Mouse (Mus musculus): Measurements from ENCODE around the gene Gm9970.
A peak's percentile ranks its signal among the peaks of the same experiment; 100 is the strongest.

Gene Gm9970

GRCm38 (mm10) chr5:31240637-31241521 is at the start of gene Gm9970, which contains the start of gene Nrbp1:
Gene Gm9970, minus strand, starts transcription at chr5:31241232.
Gene Nrbp1, plus strand, starts transcription at chr5:31240864.
- DNase-seq: peak; percentile 96 to 97

GRCm38 (mm10) chr5:31289626-31290230 is 48.7 kb upstream of the Gm9970 start:
- DNase-seq: no peak

- no peak for DNase-seq
Measured at GRCm38 (mm10) chr5:31288655-31289054, 47.6 kb upstream of the Gm9970 start.

- no peak for DNase-seq
Measured at GRCm38 (mm10) chr5:31288225-31288624, 47.2 kb upstream of the Gm9970 start.

- no peak for DNase-seq
Measured at GRCm38 (mm10) chr5:31279245-31279988, 38.4 kb upstream of the Gm9970 start.

- DNase-seq: no peak
Measured at GRCm38 (mm10) chr5:31273018-31273417, 32.0 kb upstream of the Gm9970 start.

- DNase-seq: peak in 1 of 2 experiments; percentile 9
Measured at GRCm38 (mm10) chr5:31267686-31268085, 26.7 kb upstream of the Gm9970 start.

- DNase-seq: no peak
Measured at GRCm38 (mm10) chr5:31266101-31266500, 25.1 kb upstream of the Gm9970 start.

GRCm38 (mm10) chr5:31257616-31258015 is 16.6 kb upstream of the Gm9970 start:
- no peak for DNase-seq

- DNase-seq: no peak
Measured at GRCm38 (mm10) chr5:31255971-31256370, 14.9 kb upstream of the Gm9970 start.

- no peak for DNase-seq
Measured at GRCm38 (mm10) chr5:31255381-31255780, 14.3 kb upstream of the Gm9970 start.

- DNase-seq: no peak
Measured at GRCm38 (mm10) chr5:31254901-31255300, 13.9 kb upstream of the Gm9970 start.

- DNase-seq: peak; percentile 29 to 32
Measured at GRCm38 (mm10) chr5:31254452-31254851, 13.4 kb upstream of the Gm9970 start.

GRCm38 (mm10) chr5:31253806-31254205 is 12.8 kb upstream of the Gm9970 start:
- DNase-seq: no peak

GRCm38 (mm10) chr5:31252795-31253545 is 11.9 kb upstream of the Gm9970 start:
- no peak for DNase-seq

GRCm38 (mm10) chr5:31252151-31252550 is 11.1 kb upstream of the Gm9970 start:
- no peak for DNase-seq

- DNase-seq: peak; percentile 64 to 70
Measured at GRCm38 (mm10) chr5:31251541-31252101, 10.6 kb upstream of the Gm9970 start, which contains the start of gene Krtcap3. Gene Krtcap3, plus strand, starts transcription at chr5:31251691.

- no peak for DNase-seq
Measured at GRCm38 (mm10) chr5:31250716-31251115, 9.7 kb upstream of the Gm9970 start.

GRCm38 (mm10) chr5:31242191-31242590 is 1.2 kb upstream of the Gm9970 start:
- DNase-seq: no peak

GRCm38 (mm10) chr5:31241522-31242034 is 546 bp upstream of the Gm9970 start:
- DNase-seq: no peak

- no peak for DNase-seq
Measured at GRCm38 (mm10) chr5:31226641-31227040, 14.4 kb downstream of the Gm9970 start.

- DNase-seq: no peak
Measured at GRCm38 (mm10) chr5:31222696-31223095, 18.3 kb downstream of the Gm9970 start.

Data from kidney, adult 8-10 months (tissue).